Mouse (Mus musculus): ENCODE data around the gene Epm2aip1. TPM values are rescaled to one million over a fixed set of nuclear protein-coding genes. Genes with fewer than 3 reads are reported as not detected.

The Epm2aip1 gene
- polyA plus RNA-seq, 1 experiment from 2014 or later = 46.2 TPM

GRCm38 (mm10) chr9:111320912-111321311 is 49.2 kb downstream of the Epm2aip1 start:
- H3K36me3 ChIP-seq (ENCODE audit: control insufficient read depth, insufficient read depth, low read length) = no peaks in the 10 kb centered on the region
- no peak overlapping the region for H3K4me3 ChIP-seq (ENCODE audit: low read depth, low read length)
- no peaks in the 10 kb centered on the region for H3K4me1 ChIP-seq (ENCODE audit: control insufficient read depth, insufficient read depth, low read length)
- 78% methylated on average over 4 of the region's 4 CpGs for WGBS
- H3K9ac ChIP-seq (ENCODE audit: low read length) = no peak overlapping the region
- no peaks in the 10 kb centered on the region for H3K9me3 ChIP-seq (ENCODE audit: control insufficient read depth, low read length)
- H3K4me2 ChIP-seq (ENCODE audit: low read depth, severe bottlenecking) = no peak overlapping the region
- ATAC-seq (ENCODE audit: insufficient number of reproducible peaks, low FRiP score, low TSS enrichment, low read depth) (no peak), DNase-seq (ENCODE audit: low spot score) (no peak)
- no peak overlapping the region for H3K27ac ChIP-seq (replicated peaks; ENCODE audit: low read depth, low read length)
- no peaks in the 10 kb centered on the region; the same call in 1 of the 2 replicates for H3K27me3 ChIP-seq (ENCODE audit: control insufficient read depth, insufficient read depth, low read length)

- WGBS = 85% methylated on average over 2 of the region's 2 CpGs
- H3K9ac ChIP-seq (ENCODE audit: low read length) = no peak overlapping the region
- no peak overlapping the region for H3K4me3 ChIP-seq (ENCODE audit: low read depth, low read length)
- H3K27me3 ChIP-seq (ENCODE audit: control insufficient read depth, insufficient read depth, low read length) = no peaks in the 10 kb centered on the region; the same call in 1 of the 2 replicates
- H3K4me2 ChIP-seq (ENCODE audit: low read depth, severe bottlenecking) = no peak overlapping the region
- H3K9me3 ChIP-seq (ENCODE audit: control insufficient read depth, low read length) = no peaks in the 10 kb centered on the region
- ATAC-seq (ENCODE audit: insufficient number of reproducible peaks, low FRiP score, low TSS enrichment, low read depth) (no peak), DNase-seq (ENCODE audit: low spot score) (no peak)
- no peak overlapping the region for H3K27ac ChIP-seq (replicated peaks; ENCODE audit: low read depth, low read length)
- no peaks in the 10 kb centered on the region for H3K4me1 ChIP-seq (ENCODE audit: control insufficient read depth, insufficient read depth, low read length)
- no peaks in the 10 kb centered on the region for H3K36me3 ChIP-seq (ENCODE audit: control insufficient read depth, insufficient read depth, low read length)
Observed at GRCm38 (mm10) chr9:111324881-111325280, 53.2 kb downstream of the Epm2aip1 start.

Other genes with a start within 250 kb of the Epm2aip1 start
- gene Ccrl2, start 214.4 kb upstream of the Epm2aip1 start, polyA plus RNA-seq (2014; fragmentation: Nextera tagmentation; extraction: Ambion mirVana) = 0.55 and 0.58 TPM in 2 replicates
- 43.9 and 45.5 TPM in 2 replicates for gene Lrrfip2, start 154.3 kb upstream of the Epm2aip1 start, polyA plus RNA-seq (2014; fragmentation: Nextera tagmentation; extraction: Ambion mirVana)
- 52.1 and 53.3 TPM in 2 replicates for gene Mlh1, start 138 bp upstream of the Epm2aip1 start, polyA plus RNA-seq (2014; fragmentation: Nextera tagmentation; extraction: Ambion mirVana)
- 0.08 TPM in 1 of 2 replicates, not detected in the other for gene Trank1, start 39.8 kb downstream of the Epm2aip1 start, polyA plus RNA-seq (2014; fragmentation: Nextera tagmentation; extraction: Ambion mirVana)
- gene Dclk3, start 167.2 kb downstream of the Epm2aip1 start, polyA plus RNA-seq (2014; fragmentation: Nextera tagmentation; extraction: Ambion mirVana) = 0.06 and 0.25 TPM in 2 replicates